Mouse (Mus musculus) neural tube, embryonic 13.5 days (tissue): ENCODE data around the gene Frmd4a. TPM values are rescaled to one million over a fixed set of nuclear protein-coding genes. Genes with fewer than 3 reads are reported as not detected.

ENCODE experiments used
- ATAC-seq: fragments of 200-750 bp; cut with Nextera tagmentation; 2 replicates; pipeline ENCODE4 v1.8.0; 2017; ENCODE audit warnings: low read depth, mild to moderate bottlenecking, moderate TSS enrichment, moderate library complexity
- H3K27ac ChIP-seq: fragments of 300-500 bp; sonication (generic); replicated peaks from 2 replicates; pipeline ENCODE4 v1.5.1; 2015; ENCODE audit warnings: moderate library complexity, mild to moderate bottlenecking, inconsistent platforms
- H3K27me3 ChIP-seq: fragments of 300-500 bp; sonication (generic); 2 replicates; pipeline ENCODE4 v1.6.1; 2015; ENCODE audit warnings: mild to moderate bottlenecking, inconsistent platforms
- H3K36me3 ChIP-seq: fragments of 300-500 bp; sonication (generic); 2 replicates; pipeline ENCODE4 v1.6.1; 2015; ENCODE audit warnings: mild to moderate bottlenecking, inconsistent platforms
- H3K4me1 ChIP-seq: fragments of 300-500 bp; sonication (generic); replicated peaks from 2 replicates; pipeline ENCODE4 v1.6.1; 2015; ENCODE audit warnings: inconsistent platforms
- H3K4me2 ChIP-seq: fragments of 300-500 bp; sonication (generic); 2 replicates; pipeline ENCODE4 v1.6.1; 2015; ENCODE audit warnings: inconsistent platforms, mild to moderate bottlenecking, moderate library complexity
- H3K4me3 ChIP-seq: fragments of 300-500 bp; sonication (generic); 2 replicates; pipeline ENCODE4 v1.5.1; 2015; ENCODE audit warnings: mild to moderate bottlenecking, inconsistent platforms
- H3K9ac ChIP-seq: fragments of 300-500 bp; sonication (generic); 2 replicates; pipeline ENCODE4 v1.6.1; 2015; ENCODE audit warnings: moderate library complexity, mild to moderate bottlenecking, inconsistent platforms
- H3K9me3 ChIP-seq: fragments of 300-500 bp; sonication (generic); 2 replicates; pipeline ENCODE4 v1.6.1; 2016; ENCODE audit warnings: inconsistent platforms
- WGBS: fragments of 180-500 bp; shearing (Covaris S2); methylation state at CpG from one replicate; pipeline ENCODE4 v1.1.7; 2015; 5-methylcytosine and 5-hydroxymethylcytosine counted together
- polyA plus RNA-seq: library from polyadenylated mRNA; unstranded; fragments of >200 nt; fragmentation: Nextera tagmentation; extraction: Ambion mirVana; gene quantifications from 2 replicates; pipeline ENCODE4 v1.2.1, GENCODE M21; 2015

Frmd4a gene
- polyA plus RNA-seq, 1 experiment from 2014 or later: 49.2 TPM

DNA sequence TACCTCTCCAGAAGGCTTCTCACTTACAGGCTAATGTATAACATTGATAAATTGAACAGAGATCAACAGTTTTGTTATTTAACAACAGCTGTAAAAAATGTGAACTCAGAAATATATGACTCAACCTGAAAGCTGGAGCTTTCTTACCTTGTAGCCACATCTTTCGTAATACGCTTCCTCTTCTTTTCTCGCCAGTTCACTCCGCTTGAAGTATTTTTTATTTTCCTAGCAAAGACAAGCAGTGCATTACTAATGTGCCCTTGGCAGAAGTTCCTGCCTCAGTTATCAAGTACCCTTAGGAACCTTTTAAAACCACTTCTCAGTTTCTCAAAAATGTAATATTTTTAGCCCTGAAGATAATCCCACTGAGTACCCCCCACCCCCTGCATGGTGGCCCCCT, 630.6 kb downstream of the Frmd4a start:
- no peak for ATAC-seq
- Histone ChIP-seq H3K36me3 (peaks cover 38% of the 10 kb centered on the region), H3K4me1 (peaks cover 19% of the 10 kb centered on the region), H3K27ac (no peak overlapping the region), H3K4me2 (no peak overlapping the region), H3K9ac (no peak overlapping the region), H3K9me3 (no peaks in the 10 kb centered on the region), H3K4me3 (no peak overlapping the region), H3K27me3 (no peaks in the 10 kb centered on the region)
- 89% methylated on average over 4 of the region's 4 CpGs for WGBS

DNA sequence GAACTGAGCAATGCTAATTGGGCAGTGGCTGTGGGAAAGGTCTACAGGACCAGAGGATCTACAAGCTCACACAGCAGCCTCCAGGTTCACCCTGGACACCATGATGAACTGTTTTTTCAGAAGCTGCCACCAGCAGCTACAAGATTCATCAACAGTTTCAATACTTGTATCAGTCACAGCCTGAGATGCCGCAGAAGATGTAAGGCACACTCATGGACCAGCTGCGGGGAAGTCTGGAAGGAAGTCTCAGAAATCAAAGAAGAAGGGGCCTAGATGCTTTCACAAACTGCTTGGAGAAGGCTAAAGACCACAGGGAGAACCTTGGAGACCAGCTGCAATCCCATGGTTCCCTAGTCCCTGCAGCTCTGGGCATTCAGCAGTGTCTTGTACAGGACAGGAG, 632.1 kb downstream of the Frmd4a start:
- 97% methylated on average over 2 of the region's 2 CpGs for WGBS
- H3K4me2 ChIP-seq: no peak overlapping the region

DNA sequence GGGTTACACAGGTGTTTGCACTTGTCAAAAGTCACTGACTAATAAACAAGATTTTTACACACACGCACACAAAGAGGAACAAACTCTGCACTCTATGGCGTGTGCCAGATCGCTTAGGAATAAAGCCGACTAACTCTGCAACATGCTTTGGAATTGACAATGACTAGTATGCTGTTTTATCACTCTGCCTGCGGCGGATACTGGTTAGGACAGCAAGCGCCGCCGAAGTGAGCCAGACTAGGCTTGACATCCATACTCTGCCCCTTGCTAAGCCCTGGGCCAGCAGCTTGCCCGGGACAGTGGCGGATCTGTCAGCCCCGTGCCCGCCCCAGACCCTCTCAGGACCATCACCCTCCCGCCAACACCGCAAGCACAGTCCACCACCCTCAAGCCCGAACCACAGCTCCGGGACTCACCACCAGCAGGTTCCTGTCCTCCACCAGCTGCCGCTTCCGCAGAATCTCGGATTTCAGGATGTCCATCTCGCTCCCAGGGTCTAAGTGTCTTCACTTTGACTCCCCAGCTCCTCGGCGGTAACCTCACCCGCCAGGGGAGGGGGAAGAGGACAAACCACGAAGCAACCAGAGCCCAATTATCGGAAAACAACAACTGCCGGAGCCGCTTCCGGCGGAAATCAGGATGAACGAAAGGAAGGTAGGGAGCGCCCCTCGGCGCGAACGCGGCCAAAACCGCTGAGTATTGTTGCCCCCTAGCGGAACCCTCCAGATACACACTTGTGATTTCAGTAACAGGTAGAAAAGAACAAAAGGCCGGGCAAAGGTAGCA, 634.2 kb downstream of the Frmd4a start, which contains the start of gene Prpf18:
Gene Prpf18, minus strand, starts transcription at position 614 of the 786 bp plus-strand sequence.
- peak; percentile 88 for ATAC-seq
- 2% methylated on average over 40 of the region's 40 CpGs for WGBS
- no peaks in the 10 kb centered on the region for H3K27me3 ChIP-seq
- H3K4me2 ChIP-seq: peak within 1 kb of the TSS; percentile 81
- peaks cover 19% of the 10 kb centered on the region for H3K4me1 ChIP-seq
- H3K36me3 ChIP-seq: peaks cover 10% of the 10 kb centered on the region
- peak within 1 kb of the TSS; percentile 93 for H3K9ac ChIP-seq
- peak within 1 kb of the TSS; percentile 74 for H3K27ac ChIP-seq
- H3K9me3 ChIP-seq: no peaks in the 10 kb centered on the region
- H3K4me3 ChIP-seq: peak within 1 kb of the TSS; percentile 87

More for the DNA sequence above, 632.1 kb downstream of the Frmd4a start:
- Histone ChIP-seq H3K9me3 (no peaks in the 10 kb centered on the region), H3K9ac (no peak overlapping the region), H3K27me3 (no peaks in the 10 kb centered on the region), H3K4me3 (no peak overlapping the region), H3K36me3 (peaks cover 28% of the 10 kb centered on the region), H3K27ac (no peak overlapping the region), H3K4me1 (peaks cover 19% of the 10 kb centered on the region)
- ATAC-seq: no peak

DNA sequence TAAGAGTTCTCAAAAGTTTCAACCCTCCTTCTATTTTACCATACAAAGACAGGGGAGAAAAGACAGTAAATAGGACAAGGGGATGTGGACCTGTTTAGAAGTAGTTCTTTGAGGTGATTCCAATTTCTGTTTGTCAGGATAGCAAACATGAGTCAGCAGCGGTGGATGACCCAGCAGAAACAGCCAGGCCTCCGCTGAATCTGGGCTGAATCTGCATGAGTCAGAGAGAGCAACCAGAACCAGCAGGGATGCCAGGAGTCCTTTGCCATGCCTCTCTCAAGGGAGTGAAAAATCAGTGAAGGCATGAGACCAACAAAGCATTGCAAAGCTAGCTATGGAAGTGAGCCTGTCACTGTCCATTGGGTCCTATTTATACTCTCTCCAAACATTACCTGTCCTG, 643.2 kb downstream of the Frmd4a start:
- H3K27me3 ChIP-seq: no peaks in the 10 kb centered on the region
- 85% methylated on average over 2 of the region's 2 CpGs for WGBS
- no peaks in the 10 kb centered on the region for H3K36me3 ChIP-seq
- no peak overlapping the region for H3K27ac ChIP-seq
- no peaks in the 10 kb centered on the region for H3K9me3 ChIP-seq
- H3K4me1 ChIP-seq: no peaks in the 10 kb centered on the region
- no peak overlapping the region for H3K4me3 ChIP-seq
- H3K4me2 ChIP-seq: no peak overlapping the region
- ATAC-seq: no peak
- H3K9ac ChIP-seq: no peak overlapping the region
